Mouse (Mus musculus) ES-E14 (cell line): Measurements from ENCODE around the gene Fance. TPM values are rescaled to one million over a fixed set of nuclear protein-coding genes. Genes with fewer than 3 reads are reported as not detected.

Experiments used
- DNase-seq: peaks from one replicate; pipeline ENCODE4 v3.0.0-alpha.2; 2013; ENCODE audit warnings: low read depth, low spot score
- H3K27ac ChIP-seq: 2 replicates; pipeline ENCODE4 v1.5.1; 2012; ENCODE audit warnings: low read depth, mild to moderate bottlenecking, low read length, moderate library complexity, mixed read lengths; ENCODE audit not compliant: poor library complexity, insufficient read depth, severe bottlenecking
- H3K36me3 ChIP-seq: 2 replicates; pipeline ENCODE4 v1.6.1; 2012; ENCODE audit warnings: mild to moderate bottlenecking, low read length, moderate library complexity, mixed read lengths; ENCODE audit not compliant: control insufficient read depth, poor library complexity, insufficient read depth, severe bottlenecking
- H3K4me1 ChIP-seq, 2 experiments: fragments of 150-350 bp in 1 of 2; sonication (generic) in 1 of 2; 2 replicates each; pipeline ENCODE4 v1.6.1; 2012; ENCODE audit warnings: low read length in 2 of 2, mild to moderate bottlenecking in 1 of 2, mixed read lengths in 1 of 2; ENCODE audit not compliant: control insufficient read depth in 2 of 2, insufficient read depth in 2 of 2, poor library complexity in 1 of 2
- H3K4me3 ChIP-seq, 2 experiments: fragments of 150-350 bp in 1 of 2; sonication (generic) in 1 of 2; 2 replicates each; pipeline ENCODE4 v1.5.1; 2012; ENCODE audit warnings: low read length in 2 of 2, low read depth in 1 of 2, mild to moderate bottlenecking in 1 of 2, mixed read lengths in 1 of 2; ENCODE audit not compliant: insufficient read depth in 1 of 2, poor library complexity in 1 of 2, severe bottlenecking in 1 of 2
- H3K9ac ChIP-seq: 2 replicates; pipeline ENCODE4 v1.6.1; 2012; ENCODE audit warnings: low read depth, mild to moderate bottlenecking, low read length, mixed read lengths; ENCODE audit not compliant: poor library complexity, insufficient read depth, severe bottlenecking
- H3K9me3 ChIP-seq: fragments of 150-350 bp; sonication (generic); 2 replicates; pipeline ENCODE4 v1.6.1; 2012; ENCODE audit warnings: low read depth, mild to moderate bottlenecking, low read length; ENCODE audit not compliant: control insufficient read depth, insufficient read depth
- CHD2 ChIP-seq: IDR thresholded peaks from 2 replicates; pipeline ENCODE4 v1.6.1; 2014; ENCODE audit warnings: mild to moderate bottlenecking, low read depth, low read length, inconsistent platforms
- HCFC1 ChIP-seq: IDR thresholded peaks from 2 replicates; pipeline ENCODE4 v1.6.1; 2012; ENCODE audit warnings: low read length, inconsistent platforms, borderline replicate concordance; ENCODE audit not compliant: insufficient read depth
- MAFK ChIP-seq: IDR thresholded peaks from 2 replicates; pipeline ENCODE4 v1.6.1; 2014; ENCODE audit warnings: mild to moderate bottlenecking, low read depth, low read length, inconsistent platforms; ENCODE audit not compliant: insufficient read depth
- ZC3H11A ChIP-seq: IDR thresholded peaks from 2 replicates; pipeline ENCODE4 v1.6.1; 2012; ENCODE audit warnings: low read depth, mild to moderate bottlenecking, inconsistent platforms, low read length, borderline replicate concordance
- ZNF384 ChIP-seq: IDR thresholded peaks from 2 replicates; pipeline ENCODE4 v1.6.1; 2012; ENCODE audit warnings: low read depth, low read length, inconsistent platforms
- in situ Hi-C, 2 experiments: fragments of 600-800 bp; cut with MboI; formaldehyde crosslinking; loops; one replicate each; pipeline ENCODE4 v1.15.1; 2025; ENCODE audit warnings: low sequenced_read_pairs in 2 of 2, inconsistent platforms in 1 of 2; ENCODE audit not compliant: unreplicated experiment in 2 of 2
- total RNA-seq: library from RNA; depleted of rRNA; stranded (reverse); fragments of 300-350 nt; gene quantifications from 2 replicates; pipeline ENCODE4 v1.2.3, GENCODE M21; 2012

Gene Fance
- total RNA-seq, 1 experiment = 25.9 TPM

- no peak overlapping the region for H3K27ac ChIP-seq
- no peaks in the 10 kb centered on the region for H3K9me3 ChIP-seq
- TF ChIP-seq ZC3H11A = no peak
- no peak for TF ChIP-seq ZNF384
- no peak for TF ChIP-seq CHD2
- no peak for TF ChIP-seq MAFK
- no peak for TF ChIP-seq HCFC1
- no peak overlapping the region for H3K4me3 ChIP-seq
- no peaks in the 10 kb centered on the region; the same call in 1 of the 2 replicates for H3K36me3 ChIP-seq
- in situ Hi-C loops = no loop called here
- no peak overlapping the region for H3K9ac ChIP-seq
- no peak for DNase-seq
- H3K4me1 ChIP-seq = peaks cover 0 to 28% of the 10 kb centered on the region in 2 experiments; a peak in 2 of 4 replicates
Measured at GRCm38 (mm10) chr17:28272281-28272680, 41.0 kb upstream of the Fance start.

DNA sequence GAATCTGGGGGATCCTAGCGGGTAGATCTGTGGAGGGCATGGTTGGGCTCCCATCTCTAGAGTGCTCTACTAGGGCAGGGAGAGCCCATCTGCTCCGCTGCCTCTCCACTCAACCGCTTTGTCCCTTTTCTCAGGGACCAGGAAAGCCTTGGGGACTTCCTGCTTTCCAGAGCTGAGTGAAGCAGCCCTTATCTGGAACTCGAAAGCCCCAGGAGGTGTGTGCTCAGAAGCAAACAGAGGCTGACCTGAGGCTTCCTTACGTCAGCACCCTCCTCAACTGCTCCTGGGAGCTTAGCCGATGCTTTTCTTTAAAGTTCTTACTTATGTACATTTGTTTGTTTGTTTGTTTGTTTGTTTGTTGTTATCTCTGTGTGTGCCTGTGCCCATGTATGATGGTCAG lies 40.5 kb upstream of the Fance start:
- H3K27ac ChIP-seq = no peak overlapping the region
- in situ Hi-C loops = no loop called here

GRCm38 (mm10) chr17:28274739-28275138 lies 38.6 kb upstream of the Fance start:
- H3K4me1 ChIP-seq = peaks cover 3 to 29% of the 10 kb centered on the region in 2 experiments; a peak in 2 of 4 replicates
- no peak overlapping the region for H3K9ac ChIP-seq
- H3K4me3 ChIP-seq = no peak overlapping the region
- no peak for DNase-seq
- H3K9me3 ChIP-seq = no peaks in the 10 kb centered on the region
- no peak overlapping the region for H3K27ac ChIP-seq
- TF ChIP-seq CHD2 (no peak), MAFK (no peak), ZC3H11A (no peak), HCFC1 (no peak), ZNF384 (no peak)
- in situ Hi-C loops = no loop called here
- H3K36me3 ChIP-seq = no peaks in the 10 kb centered on the region; the same call in 1 of the 2 replicates

More for the DNA sequence above, 40.5 kb upstream of the Fance start:
- Histone ChIP-seq H3K9ac (no peak overlapping the region), H3K9me3 (no peaks in the 10 kb centered on the region), H3K36me3 (no peaks in the 10 kb centered on the region; the same call in 1 of the 2 replicates), H3K4me3 (no peak overlapping the region), H3K4me1 (peaks cover 3 to 30% of the 10 kb centered on the region in 2 experiments; a peak in 2 of 4 replicates)
- DNase-seq = no peak
- TF ChIP-seq MAFK = no peak
- no peak for TF ChIP-seq ZNF384
- TF ChIP-seq HCFC1 = no peak
- no peak for TF ChIP-seq CHD2
- no peak for TF ChIP-seq ZC3H11A

DNA sequence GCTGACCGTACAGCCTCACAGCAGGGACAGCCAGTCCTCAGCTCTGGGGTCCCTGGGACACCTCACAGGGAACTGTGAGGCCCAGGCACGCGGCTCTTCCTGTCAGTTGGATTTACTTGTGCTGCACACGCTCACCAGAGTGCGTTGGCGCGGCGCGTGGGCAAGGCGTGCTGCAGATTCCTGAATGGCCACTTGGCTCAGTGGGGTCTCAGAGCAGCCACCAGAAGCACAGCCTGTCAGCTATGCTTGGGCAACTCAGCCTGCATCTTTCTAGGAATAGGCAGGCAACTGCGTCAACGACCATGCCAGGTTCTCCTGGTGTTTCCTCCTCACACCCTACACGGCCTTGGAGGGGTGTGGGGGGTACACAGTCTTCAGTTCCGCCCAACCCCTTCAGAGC lies 36.1 kb upstream of the Fance start:
- no peak for DNase-seq

GRCm38 (mm10) chr17:28277721-28278120 lies 35.6 kb upstream of the Fance start:
- no peak for DNase-seq
- no peak for TF ChIP-seq CHD2
- TF ChIP-seq ZC3H11A = no peak
- no peak for TF ChIP-seq ZNF384
- no peak for TF ChIP-seq HCFC1
- Histone ChIP-seq H3K4me3 (no peak overlapping the region), H3K9me3 (no peaks in the 10 kb centered on the region), H3K36me3 (no peaks in the 10 kb centered on the region; the same call in 1 of the 2 replicates), H3K27ac (no peak overlapping the region), H3K4me1 (peaks cover 3 to 30% of the 10 kb centered on the region in 2 experiments; a peak in 2 of 4 replicates), H3K9ac (no peak overlapping the region)
- in situ Hi-C loops = no loop called here

More for the DNA sequence above, 36.1 kb upstream of the Fance start:
- Histone ChIP-seq H3K27ac (no peak overlapping the region), H3K4me1 (peaks cover 3 to 34% of the 10 kb centered on the region in 2 experiments; a peak in 2 of 4 replicates), H3K9me3 (no peaks in the 10 kb centered on the region), H3K36me3 (no peaks in the 10 kb centered on the region; the same call in 1 of the 2 replicates), H3K9ac (no peak overlapping the region), H3K4me3 (no peak overlapping the region)
- no peak for TF ChIP-seq ZNF384
- no peak for TF ChIP-seq ZC3H11A
- TF ChIP-seq CHD2 = no peak
- no peak for TF ChIP-seq MAFK
- no peak for TF ChIP-seq HCFC1
- in situ Hi-C loops = no loop called here
